Mouse (Mus musculus): ENCODE measurements at regions not wholly inside any gene's neighbourhood (a gene's known extent, or its start where the extent isn't known, plus 50 kb on each side); places are given as distances from the start of the nearest gene placed in this dataset.

- H3K4me1 ChIP-seq, result no peaks in the 10 kb centered on the region
- ATAC-seq (replicated peaks), result no peak
- no peak overlapping the region for H3K4me3 ChIP-seq
- no peak overlapping the region for H3K27ac ChIP-seq (replicated peaks)
- H3K4me2 ChIP-seq (replicated peaks), result no peak overlapping the region
- 85% methylated on average over 4 of the region's 4 CpGs for WGBS
- no peaks in the 10 kb centered on the region for H3K9me3 ChIP-seq
- no peaks in the 10 kb centered on the region for H3K27me3 ChIP-seq
- no peak overlapping the region for H3K9ac ChIP-seq (replicated peaks)
- no peaks in the 10 kb centered on the region for H3K36me3 ChIP-seq
These were observed 71.7 kb upstream of the Cdkn2b start for GRCm38 (mm10) chr4:89382434-89382976.

- no peaks in the 10 kb centered on the region for H3K4me1 ChIP-seq
- no peak for ATAC-seq (replicated peaks)
- H3K9me3 ChIP-seq, result no peaks in the 10 kb centered on the region
- H3K4me3 ChIP-seq, result no peak overlapping the region
- no peaks in the 10 kb centered on the region for H3K36me3 ChIP-seq
- H3K4me2 ChIP-seq (replicated peaks), result no peak overlapping the region
- 85% methylated on average over 2 of the region's 2 CpGs for WGBS
- H3K9ac ChIP-seq (replicated peaks), result no peak overlapping the region
- no peak overlapping the region for H3K27ac ChIP-seq (replicated peaks)
- H3K27me3 ChIP-seq, result no peaks in the 10 kb centered on the region
These were observed 70.9 kb upstream of the Cdkn2b start for GRCm38 (mm10) chr4:89381763-89382162.

GRCm38 (mm10) chr4:89381077-89381476 lies 70.2 kb upstream of the Cdkn2b start:
- H3K4me2 ChIP-seq (replicated peaks), result no peak overlapping the region
- no peak overlapping the region for H3K4me3 ChIP-seq
- no peaks in the 10 kb centered on the region for H3K4me1 ChIP-seq
- H3K27ac ChIP-seq (replicated peaks), result no peak overlapping the region
- H3K9ac ChIP-seq (replicated peaks), result no peak overlapping the region
- 93% methylated on average over 5 of the region's 5 CpGs for WGBS
- no peaks in the 10 kb centered on the region for H3K9me3 ChIP-seq
- no peak for ATAC-seq (replicated peaks)
- no peaks in the 10 kb centered on the region for H3K36me3 ChIP-seq
- no peaks in the 10 kb centered on the region for H3K27me3 ChIP-seq

- Histone ChIP-seq H3K4me2 (replicated peaks) (no peak overlapping the region), H3K9ac (replicated peaks) (no peak overlapping the region), H3K4me1 (no peaks in the 10 kb centered on the region), H3K36me3 (no peaks in the 10 kb centered on the region), H3K27me3 (no peaks in the 10 kb centered on the region), H3K9me3 (no peaks in the 10 kb centered on the region), H3K4me3 (no peak overlapping the region), H3K27ac (replicated peaks) (no peak overlapping the region)
- ATAC-seq (replicated peaks), result no peak
- 93% methylated on average over 8 of the region's 8 CpGs for WGBS
These were observed 69.6 kb upstream of the Cdkn2b start for GRCm38 (mm10) chr4:89380330-89380945.

GRCm38 (mm10) chr4:89379622-89380329 lies 68.9 kb upstream of the Cdkn2b start:
- H3K27ac ChIP-seq (replicated peaks), result no peak overlapping the region
- WGBS, result 92% methylated on average over 6 of the region's 6 CpGs

GRCm38 (mm10) chr4:89372631-89373030 lies 61.8 kb upstream of the Cdkn2b start:
- Histone ChIP-seq H3K4me3 (no peak overlapping the region), H3K4me2 (replicated peaks) (no peak overlapping the region), H3K27me3 (no peaks in the 10 kb centered on the region), H3K27ac (replicated peaks) (no peak overlapping the region), H3K9ac (replicated peaks) (no peak overlapping the region), H3K4me1 (no peaks in the 10 kb centered on the region), H3K9me3 (no peaks in the 10 kb centered on the region), H3K36me3 (no peaks in the 10 kb centered on the region)
- 82% methylated on average over 6 of the region's 6 CpGs for WGBS
- no peak for ATAC-seq (replicated peaks)

More at GRCm38 (mm10) chr4:89379622-89380329, 68.9 kb upstream of the Cdkn2b start:
- H3K4me1 ChIP-seq, result no peaks in the 10 kb centered on the region
- no peaks in the 10 kb centered on the region for H3K27me3 ChIP-seq
- H3K9me3 ChIP-seq, result no peaks in the 10 kb centered on the region
- ATAC-seq (replicated peaks), result no peak
- no peak overlapping the region for H3K4me2 ChIP-seq (replicated peaks)
- H3K9ac ChIP-seq (replicated peaks), result no peak overlapping the region
- H3K4me3 ChIP-seq, result no peak overlapping the region
- no peaks in the 10 kb centered on the region for H3K36me3 ChIP-seq

- Histone ChIP-seq H3K27ac (replicated peaks) (no peak overlapping the region), H3K9ac (replicated peaks) (no peak overlapping the region), H3K9me3 (no peaks in the 10 kb centered on the region), H3K4me1 (no peaks in the 10 kb centered on the region), H3K27me3 (no peaks in the 10 kb centered on the region), H3K36me3 (no peaks in the 10 kb centered on the region), H3K4me3 (no peak overlapping the region), H3K4me2 (replicated peaks) (no peak overlapping the region)
- 78% methylated on average over 12 of the region's 12 CpGs for WGBS
- no peak for ATAC-seq (replicated peaks)
These were observed 58.1 kb upstream of the Cdkn2b start for GRCm38 (mm10) chr4:89368850-89369524.

- no peaks in the 10 kb centered on the region for H3K27me3 ChIP-seq
- no peaks in the 10 kb centered on the region for H3K9me3 ChIP-seq
- H3K9ac ChIP-seq (replicated peaks), result no peak overlapping the region
- no peaks in the 10 kb centered on the region for H3K36me3 ChIP-seq
- no peak for ATAC-seq (replicated peaks)
- 52% methylated on average over 10 of the region's 10 CpGs for WGBS
- no peak overlapping the region for H3K4me3 ChIP-seq
- no peaks in the 10 kb centered on the region for H3K4me1 ChIP-seq
- H3K27ac ChIP-seq (replicated peaks), result no peak overlapping the region
- no peak overlapping the region for H3K4me2 ChIP-seq (replicated peaks)
These were observed 55.8 kb upstream of the Cdkn2b start for GRCm38 (mm10) chr4:89366581-89367141.

- ATAC-seq (replicated peaks), result no peak
- H3K9ac ChIP-seq (replicated peaks), result no peak overlapping the region
- H3K4me3 ChIP-seq, result no peak overlapping the region
- 34% methylated on average over 5 of the region's 5 CpGs for WGBS
- H3K4me1 ChIP-seq, result no peaks in the 10 kb centered on the region
- no peak overlapping the region for H3K27ac ChIP-seq (replicated peaks)
- no peaks in the 10 kb centered on the region for H3K36me3 ChIP-seq
- H3K27me3 ChIP-seq, result no peaks in the 10 kb centered on the region
- H3K9me3 ChIP-seq, result no peaks in the 10 kb centered on the region
- H3K4me2 ChIP-seq (replicated peaks), result no peak overlapping the region
These were observed 55.0 kb upstream of the Cdkn2b start for GRCm38 (mm10) chr4:89365875-89366274.

- Histone ChIP-seq H3K27me3 (no peaks in the 10 kb centered on the region), H3K4me1 (no peaks in the 10 kb centered on the region), H3K27ac (replicated peaks) (no peak overlapping the region), H3K36me3 (no peaks in the 10 kb centered on the region), H3K9me3 (no peaks in the 10 kb centered on the region), H3K4me3 (no peak overlapping the region), H3K9ac (replicated peaks) (no peak overlapping the region), H3K4me2 (replicated peaks) (no peak overlapping the region)
- ATAC-seq (replicated peaks), result no peak
- 55% methylated on average over 2 of the region's 2 CpGs for whole genome bisulfite sequencing
These were observed 52.4 kb upstream of the Cdkn2b start for GRCm38 (mm10) chr4:89363150-89363683.

- WGBS, result 55% methylated on average over 3 of the region's 3 CpGs
- no peak overlapping the region for H3K9ac ChIP-seq (replicated peaks)
- H3K9me3 ChIP-seq, result no peaks in the 10 kb centered on the region
- H3K4me1 ChIP-seq, result no peaks in the 10 kb centered on the region
- no peak overlapping the region for H3K4me3 ChIP-seq
- no peak overlapping the region for H3K27ac ChIP-seq (replicated peaks)
- H3K27me3 ChIP-seq, result no peaks in the 10 kb centered on the region
- ATAC-seq (replicated peaks), result no peak
- no peak overlapping the region for H3K4me2 ChIP-seq (replicated peaks)
- no peaks in the 10 kb centered on the region for H3K36me3 ChIP-seq
These were observed 51.8 kb upstream of the Cdkn2b start for GRCm38 (mm10) chr4:89362650-89363049.

- WGBS, result 89% methylated on average over 7 of the region's 7 CpGs
- Histone ChIP-seq H3K27me3 (no peaks in the 10 kb centered on the region), H3K4me2 (replicated peaks) (no peak overlapping the region), H3K36me3 (no peaks in the 10 kb centered on the region), H3K4me3 (no peak overlapping the region), H3K9ac (replicated peaks) (no peak overlapping the region), H3K4me1 (no peaks in the 10 kb centered on the region), H3K9me3 (no peaks in the 10 kb centered on the region), H3K27ac (replicated peaks) (no peak overlapping the region)
- ATAC-seq (replicated peaks), result no peak
These were observed 50.5 kb upstream of the Cdkn2b start for GRCm38 (mm10) chr4:89361316-89361715.

Data from forebrain, embryonic 15.5 days (tissue).